ENCODE assay signal across 10 mouse cellular contexts in the genomic region with DNA sequence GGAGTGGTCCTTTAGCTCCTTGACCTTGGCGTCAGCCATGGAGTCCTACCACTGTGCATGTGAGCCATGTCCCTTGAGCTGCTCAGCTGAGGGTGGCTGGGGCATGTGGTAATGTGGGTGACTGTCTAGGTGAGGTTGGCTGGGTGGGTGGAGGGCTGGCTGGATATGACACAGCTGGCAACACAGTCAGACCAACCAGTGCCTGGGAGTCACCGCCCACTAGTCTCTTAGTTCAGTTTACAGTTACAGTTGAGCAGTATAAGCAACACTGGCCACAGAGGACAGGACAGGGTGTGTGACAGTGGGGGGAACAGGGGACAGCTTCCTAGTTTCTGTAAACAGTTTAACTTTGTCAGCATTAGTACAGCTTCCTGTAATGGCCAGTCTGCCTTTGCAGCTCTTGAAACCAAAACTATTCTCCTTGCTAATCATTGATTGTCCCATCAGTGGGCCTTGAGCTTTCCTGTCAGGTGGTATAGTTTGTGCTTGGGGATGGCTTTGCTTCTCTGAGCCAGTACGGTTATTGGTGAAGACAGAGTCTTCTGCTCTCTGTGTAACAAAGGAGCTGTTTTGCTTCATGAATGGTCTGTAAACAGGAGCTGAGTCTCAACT. TPM values are rescaled to one million over a fixed set of nuclear protein-coding genes. Genes with fewer than 3 reads are reported as not detected.
DNase-seq lines count a peak whose midpoint lies in the region; ATAC-seq and TF ChIP-seq lines count a peak whose summit lies in the region.
"Had no signal": no experiment of that assay in that cellular context is flagged by ENCODE, and none has a peak within 500 bp of the region (broad histone marks: within the 10 kb centered on the region; RNA-seq: fewer than 3 reads in every experiment).

No protein-coding gene starts in this region.

- TF ChIP-seq CTCF in left cerebral cortex, adult 2 months (IDR thresholded peaks at IDR 0.05) = no peak
- no peak for TF ChIP-seq CTCF in small intestine, adult 2 months (IDR thresholded peaks at IDR 0.05; ENCODE audit: extremely low read depth, insufficient read length, insufficient replicate concordance, low read depth, low read length)

- no peak for DNase-seq in left cerebral cortex, adult 2 months (ENCODE audit: extremely low spot score in 1 of 2, low spot score in 2 of 2)
- no peak for DNase-seq in left cerebral cortex, adult 8-10 months (ENCODE audit: low spot score in 2 of 2)
- DNase-seq in liver, embryonic 13.5 days = no peak
- no peak for DNase-seq in thymus, postnatal 10 days (ENCODE audit: low spot score in 2 of 2)
- DNase-seq in left cerebral cortex, postnatal 10 days (ENCODE audit: extremely low spot score in 1 of 2, low spot score in 2 of 2) = no peak

- peaks cover 54% of the 10 kb centered on the region for H3K36me3 ChIP-seq in liver, embryonic 13.5 days
- H3K36me3 ChIP-seq in small intestine, adult 2 months (ENCODE audit: control insufficient read depth, insufficient read depth, low read length) = peaks cover 26% of the 10 kb centered on the region

- no peak overlapping the region for H3K4me2 ChIP-seq in liver, embryonic 13.5 days
- H3K4me2 ChIP-seq: embryonic facial prominence, embryonic 13.5 days; heart, embryonic 11.5 days; limb, embryonic 13.5 days had no signal

- H3K27me3 ChIP-seq in liver, embryonic 13.5 days = no peaks in the 10 kb centered on the region
- H3K27me3 ChIP-seq in small intestine, adult 2 months (ENCODE audit: control insufficient read depth, insufficient read depth, low read length) = no peaks in the 10 kb centered on the region
- H3K27me3 ChIP-seq: embryonic facial prominence, embryonic 13.5 days; limb, embryonic 13.5 days had no signal

- intact Hi-C loops in left cerebral cortex, adult 2 months (cut with DNase I) = no loop called here
- intact Hi-C loops in left cerebral cortex, postnatal 10 days (cut with DNase I) = loop anchor here (5.0 kb wide), 1 partner anchor 53 kb away; no protein-coding TSS in a partner anchor

- H3K4me3 ChIP-seq in left cerebral cortex, adult 2 months = no peak overlapping the region
- no peak overlapping the region for H3K4me3 ChIP-seq in liver, embryonic 13.5 days (replicated peaks)
- H3K4me3 ChIP-seq in small intestine, adult 2 months (ENCODE audit: low read depth, low read length) = peak overlapping the region; percentile 6
- H3K4me3 ChIP-seq: embryonic facial prominence, embryonic 13.5 days; limb, embryonic 13.5 days had no signal

- H3K4me1 ChIP-seq in liver, embryonic 13.5 days (replicated peaks) = peaks cover 88% of the 10 kb centered on the region
- peaks cover 30% of the 10 kb centered on the region for H3K4me1 ChIP-seq in small intestine, adult 2 months (ENCODE audit: control insufficient read depth, insufficient read depth, insufficient read length, low read length)

- no peak for TF ChIP-seq POLR2A in small intestine, adult 2 months (IDR thresholded peaks at IDR 0.05; ENCODE audit: low read depth, low read length)

- H3K9me3 ChIP-seq in liver, embryonic 13.5 days (replicated peaks) = no peaks in the 10 kb centered on the region
- H3K9me3 ChIP-seq: embryonic facial prominence, embryonic 13.5 days had no signal

- H3K9ac ChIP-seq in liver, embryonic 13.5 days = no peak overlapping the region
- H3K9ac ChIP-seq: embryonic facial prominence, embryonic 13.5 days; limb, embryonic 13.5 days had no signal

- WGBS in liver, embryonic 13.5 days (ENCODE audit: insufficient replicate concordance) = 70% methylated on average over 3 of the region's 3 CpGs
- WGBS in small intestine, adult 2 months = 39% methylated on average over 3 of the region's 3 CpGs

- peak overlapping the region; percentile 57; the same call in 1 of the 2 replicates for H3K27ac ChIP-seq in left cerebral cortex, adult 2 months
- no peak overlapping the region for H3K27ac ChIP-seq in liver, embryonic 13.5 days
- peak overlapping the region; percentile 70 for H3K27ac ChIP-seq in small intestine, adult 2 months (ENCODE audit: insufficient read depth, low read depth, low read length)
- H3K27ac ChIP-seq: embryonic facial prominence, embryonic 13.5 days; limb, embryonic 13.5 days had no signal

- ATAC-seq in granulocyte monocyte progenitor cell, adult 5-6 weeks (replicated peaks; ENCODE audit: poor library complexity, severe bottlenecking) = peak; percentile 86
- ATAC-seq in liver, embryonic 13.5 days (ENCODE audit: low read depth) = peak; percentile 49; the same call in 1 of the 2 replicates

RNA-seq across cellular contexts. Expression of a gene that starts 6.5 kb away (rescaled TPM):
- total RNA-seq in left cerebral cortex, adult 2 months (2021) = 10 to 100 TPM; 45.0 to 47.7 TPM
- total RNA-seq in left cerebral cortex, adult 8-10 months (2022) = 10 to 100 TPM; 51.9 to 58.1 (median 54.0) TPM
- 34.6 and 38.5 TPM in 2 replicates for total RNA-seq in granulocyte monocyte progenitor cell, adult 5-6 weeks (2014; fragmentation: Nextera tagmentation)
- 40.6 and 43.5 TPM in 2 replicates for total RNA-seq in granulocyte monocyte progenitor cell, adult 5-6 weeks (2017)
- polyA plus RNA-seq in liver, embryonic 13.5 days (2015; fragmentation: Nextera tagmentation; extraction: Ambion mirVana) = 14.3 and 15.9 TPM in 2 replicates
- 38.5 and 60.3 TPM in 2 replicates for polyA plus RNA-seq in small intestine, adult 2 months (2012; rRNA removed)
- 10 to 100 TPM; 46.3 TPM for total RNA-seq in left cerebral cortex, postnatal 10 days (2021)

RNA-seq across cellular contexts. Expression of a gene that starts 44.6 kb away (rescaled TPM):
- total RNA-seq in left cerebral cortex, adult 2 months (2021) = not detected
- total RNA-seq in left cerebral cortex, adult 8-10 months (2022) = not detected
- not detected in 2 replicates for total RNA-seq in granulocyte monocyte progenitor cell, adult 5-6 weeks (2014; fragmentation: Nextera tagmentation)
- not detected in 2 replicates for total RNA-seq in granulocyte monocyte progenitor cell, adult 5-6 weeks (2017)
- polyA plus RNA-seq in liver, embryonic 13.5 days (2015; fragmentation: Nextera tagmentation; extraction: Ambion mirVana) = not detected in 2 replicates
- polyA plus RNA-seq in small intestine, adult 2 months (2012; rRNA removed) = not detected in 2 replicates
- total RNA-seq in left cerebral cortex, postnatal 10 days (2021) = not detected
- polyA plus RNA-seq: embryonic facial prominence, embryonic 13.5 days; limb, embryonic 13.5 days had no signal

RNA-seq across cellular contexts. Expression of a gene that starts 56.6 kb away (rescaled TPM):
- 10 to 100 TPM; 49.5 TPM for total RNA-seq in left cerebral cortex, adult 2 months (2021)
- 10 to 100 TPM; 44.4 to 56.2 (median 52.9) TPM for total RNA-seq in left cerebral cortex, adult 8-10 months (2022)
- 38.0 and 41.1 TPM in 2 replicates for total RNA-seq in granulocyte monocyte progenitor cell, adult 5-6 weeks (2014; fragmentation: Nextera tagmentation)
- 37.5 and 49.5 TPM in 2 replicates for total RNA-seq in granulocyte monocyte progenitor cell, adult 5-6 weeks (2017)
- polyA plus RNA-seq in liver, embryonic 13.5 days (2015; fragmentation: Nextera tagmentation; extraction: Ambion mirVana) = 14.6 and 18.4 TPM in 2 replicates
- 4.2 and 10.5 TPM in 2 replicates for polyA plus RNA-seq in small intestine, adult 2 months (2012; rRNA removed)
- 10 to 100 TPM; 88.6 to 96.2 TPM for total RNA-seq in left cerebral cortex, postnatal 10 days (2021)
